Mouse (Mus musculus): ENCODE measurements at regions not wholly inside any gene's neighbourhood (a gene's known extent, or its start where the extent isn't known, plus 50 kb on each side); places are given as distances from the start of the nearest gene placed in this dataset.
"Not testable (repeated sequence)": the region's sequence is repeated elsewhere in the genome, so short reads cannot be mapped to it uniquely, and the experiment has no call there.

DNA sequence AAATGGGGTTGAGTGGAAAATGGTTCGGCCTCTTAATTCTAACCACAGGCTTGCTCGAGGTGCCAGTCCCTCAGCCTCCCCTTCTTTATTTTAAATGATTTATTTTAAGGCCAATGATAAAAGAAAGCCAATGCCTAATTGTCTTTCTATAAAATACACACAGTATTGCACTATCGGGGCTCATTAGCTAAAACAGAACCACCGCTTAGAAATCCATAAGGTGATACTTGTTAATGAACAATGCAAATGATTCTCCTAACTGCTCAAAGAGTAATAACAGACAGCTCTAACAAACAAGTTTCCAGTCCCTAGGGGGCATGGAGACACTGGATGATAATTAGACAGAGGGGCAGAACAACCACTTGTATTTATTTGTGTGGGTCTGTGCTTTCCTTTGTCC is 58.8 kb downstream of the Emx2 start:
- no peak for ATAC-seq (ENCODE audit: low FRiP score)
- DNase-seq (ENCODE audit: low spot score, missing footprints), result no peak
- Histone ChIP-seq H3K9me3 (ENCODE audit: control insufficient read depth, low read length) (no peaks in the 10 kb centered on the region), H3K9ac (ENCODE audit: low read length) (no peak overlapping the region), H3K36me3 (ENCODE audit: control insufficient read depth, insufficient read depth, low read length) (no peaks in the 10 kb centered on the region), H3K4me2 (no peak overlapping the region), H3K27me3 (ENCODE audit: control insufficient read depth, insufficient read depth, low read length) (no peaks in the 10 kb centered on the region), H3K4me1 (ENCODE audit: control insufficient read depth, insufficient read depth, low read length) (no peaks in the 10 kb centered on the region), H3K4me3 (ENCODE audit: low read depth, low read length) (no peak overlapping the region), H3K27ac (ENCODE audit: low read depth, low read length) (no peak overlapping the region)
- WGBS, result 82% methylated on average over 4 of the region's 4 CpGs

DNA sequence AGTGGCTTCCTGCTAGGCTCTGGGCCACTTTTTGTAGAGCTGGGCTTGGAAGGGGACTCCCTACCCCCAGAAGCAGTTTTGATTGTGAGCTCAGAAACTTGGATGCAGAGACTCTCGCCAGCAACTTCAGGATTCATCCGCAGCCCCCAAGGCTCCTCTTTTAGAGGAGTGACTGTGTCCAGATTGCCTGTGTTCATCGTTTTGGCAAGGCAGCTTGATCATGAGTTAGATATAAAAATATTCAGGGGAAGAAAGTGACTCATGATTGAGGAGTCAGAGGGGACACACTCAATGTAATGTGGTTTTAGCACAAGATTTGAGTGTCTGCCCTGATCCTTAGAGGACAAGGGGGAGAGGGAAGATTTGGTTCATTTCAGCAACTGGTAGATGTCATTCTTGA is 61.0 kb downstream of the Emx2 start:
- H3K27ac ChIP-seq (ENCODE audit: low read depth, low read length), result no peak overlapping the region
- no peaks in the 10 kb centered on the region for H3K4me1 ChIP-seq (ENCODE audit: control insufficient read depth, insufficient read depth, low read length)
- H3K27me3 ChIP-seq (ENCODE audit: control insufficient read depth, insufficient read depth, low read length), result no peaks in the 10 kb centered on the region
- no peaks in the 10 kb centered on the region for H3K9me3 ChIP-seq (ENCODE audit: control insufficient read depth, low read length)
- DNase-seq (ENCODE audit: low spot score, missing footprints) (no peak), ATAC-seq (ENCODE audit: low FRiP score) (no peak)
- H3K36me3 ChIP-seq (ENCODE audit: control insufficient read depth, insufficient read depth, low read length), result no peaks in the 10 kb centered on the region
- no peak overlapping the region for H3K4me3 ChIP-seq (ENCODE audit: low read depth, low read length)
- no peak overlapping the region for H3K9ac ChIP-seq (ENCODE audit: low read length)
- 85% methylated on average over 3 of the region's 3 CpGs for WGBS
- H3K4me2 ChIP-seq, result no peak overlapping the region

DNA sequence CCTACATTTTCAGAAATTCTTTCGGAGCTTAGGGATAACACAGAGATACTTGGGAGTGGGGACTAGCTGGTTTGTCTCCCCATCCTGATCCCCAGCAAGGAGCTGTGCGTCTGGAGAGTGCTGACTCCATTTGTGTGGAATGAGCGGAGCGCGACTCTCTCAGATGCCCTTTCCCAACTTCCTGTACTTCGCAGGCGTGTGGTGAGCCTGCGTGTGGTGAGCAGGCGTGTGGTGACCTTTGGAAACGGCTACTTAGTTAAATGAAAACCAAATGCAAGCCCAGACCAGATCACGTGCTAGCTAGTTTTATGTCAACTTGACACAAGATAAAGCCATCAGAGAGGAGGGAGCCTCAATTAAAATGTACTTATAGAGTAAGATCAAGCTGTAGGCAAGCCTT is 64.0 kb downstream of the Emx2 start:
- H3K4me2 ChIP-seq, result no peak overlapping the region
- DNase-seq (ENCODE audit: low spot score, missing footprints), result no peak
- no peaks in the 10 kb centered on the region for H3K4me1 ChIP-seq (ENCODE audit: control insufficient read depth, insufficient read depth, low read length)
- ATAC-seq (ENCODE audit: low FRiP score), result no peak
- no peak overlapping the region for H3K27ac ChIP-seq (ENCODE audit: low read depth, low read length)
- no peaks in the 10 kb centered on the region for H3K36me3 ChIP-seq (ENCODE audit: control insufficient read depth, insufficient read depth, low read length)
- H3K27me3 ChIP-seq (ENCODE audit: control insufficient read depth, insufficient read depth, low read length), result no peaks in the 10 kb centered on the region
- WGBS, result 83% methylated on average over 11 of the region's 11 CpGs
- no peak overlapping the region for H3K4me3 ChIP-seq (ENCODE audit: low read depth, low read length)
- H3K9ac ChIP-seq (ENCODE audit: low read length), result no peak overlapping the region
- H3K9me3 ChIP-seq (ENCODE audit: control insufficient read depth, low read length), result no peaks in the 10 kb centered on the region

DNA sequence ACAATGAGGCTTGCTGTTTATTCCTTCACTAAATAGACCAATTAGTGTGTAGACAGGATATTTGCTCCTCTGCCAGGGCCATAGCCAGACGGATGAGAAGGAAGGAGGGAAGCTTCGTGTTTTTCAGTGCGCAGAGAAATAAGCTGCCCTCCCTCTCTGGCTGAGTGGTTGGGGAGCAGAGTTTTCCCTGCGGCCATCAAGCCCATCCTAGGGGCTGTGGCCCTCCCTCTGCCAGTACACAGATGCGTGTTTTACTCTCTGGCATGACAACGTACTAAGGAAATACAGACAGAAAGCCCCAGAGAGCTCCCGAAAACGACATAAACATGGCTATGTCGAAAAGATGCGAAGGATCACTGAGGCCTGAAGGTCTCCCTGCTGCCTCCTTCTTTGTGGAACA is 65.2 kb downstream of the Emx2 start:
- Histone ChIP-seq H3K4me2 (no peak overlapping the region), H3K27ac (ENCODE audit: low read depth, low read length) (no peak overlapping the region), H3K36me3 (ENCODE audit: control insufficient read depth, insufficient read depth, low read length) (no peaks in the 10 kb centered on the region), H3K9ac (ENCODE audit: low read length) (no peak overlapping the region), H3K4me1 (ENCODE audit: control insufficient read depth, insufficient read depth, low read length) (no peaks in the 10 kb centered on the region), H3K9me3 (ENCODE audit: control insufficient read depth, low read length) (no peaks in the 10 kb centered on the region), H3K4me3 (ENCODE audit: low read depth, low read length) (no peak overlapping the region), H3K27me3 (ENCODE audit: control insufficient read depth, insufficient read depth, low read length) (no peaks in the 10 kb centered on the region)
- 80% methylated on average over 10 of the region's 10 CpGs for WGBS
- DNase-seq (ENCODE audit: low spot score, missing footprints), result no peak
- no peak for ATAC-seq (ENCODE audit: low FRiP score)

DNA sequence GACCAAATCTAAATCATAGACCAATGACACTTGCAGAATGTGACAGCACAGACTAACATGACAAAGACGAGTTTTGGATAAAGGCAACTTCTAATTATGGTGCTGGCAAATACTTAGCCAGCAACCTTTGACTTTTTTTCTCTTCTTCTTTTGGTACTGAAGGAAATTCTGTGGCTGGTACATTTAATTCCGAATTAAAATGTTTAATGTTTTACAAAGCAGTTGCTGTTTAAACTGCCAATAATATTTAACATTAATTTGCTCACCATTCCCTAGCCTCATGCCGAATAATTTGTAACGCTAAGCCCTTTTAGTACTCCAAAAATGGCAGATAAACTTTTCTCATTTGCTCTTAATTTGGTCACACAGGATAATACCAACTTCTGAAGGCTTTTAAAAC is 105.9 kb downstream of the Emx2 start:
- H3K27ac ChIP-seq (ENCODE audit: low read depth, low read length), result no peak overlapping the region
- no peak overlapping the region for H3K4me2 ChIP-seq
- H3K9ac ChIP-seq (ENCODE audit: low read length), result no peak overlapping the region
- DNase-seq (ENCODE audit: low spot score, missing footprints) (no peak), ATAC-seq (ENCODE audit: low FRiP score) (no peak)
- H3K36me3 ChIP-seq (ENCODE audit: control insufficient read depth, insufficient read depth, low read length), result no peaks in the 10 kb centered on the region
- H3K4me1 ChIP-seq (ENCODE audit: control insufficient read depth, insufficient read depth, low read length), result no peaks in the 10 kb centered on the region
- no peaks in the 10 kb centered on the region for H3K9me3 ChIP-seq (ENCODE audit: control insufficient read depth, low read length)
- H3K4me3 ChIP-seq (ENCODE audit: low read depth, low read length), result no peak overlapping the region
- 85% methylated on average over 4 of the region's 4 CpGs for WGBS
- H3K27me3 ChIP-seq (ENCODE audit: control insufficient read depth, insufficient read depth, low read length), result no peaks in the 10 kb centered on the region

DNA sequence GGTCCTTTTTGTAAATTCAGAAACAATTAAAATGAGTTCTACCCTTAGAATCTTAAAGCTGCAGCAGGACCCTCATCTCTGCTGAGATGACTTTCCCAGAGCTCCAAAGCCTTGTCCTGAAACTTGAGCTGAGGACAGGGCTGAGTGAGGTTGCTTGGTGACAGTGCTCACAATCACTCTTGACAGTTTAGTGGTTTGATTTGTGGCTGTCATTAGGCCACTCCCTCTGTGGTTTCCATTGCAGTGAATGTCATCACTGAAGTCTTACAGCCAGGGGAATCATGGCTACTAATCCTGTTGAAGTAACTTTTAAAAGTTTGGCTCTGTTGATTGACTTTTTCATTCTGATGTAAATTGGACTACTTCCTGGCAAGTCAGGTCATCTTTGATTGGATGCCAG is 110.7 kb downstream of the Emx2 start:
- H3K9me3 ChIP-seq (ENCODE audit: control insufficient read depth, low read length), result no peaks in the 10 kb centered on the region
- H3K9ac ChIP-seq (ENCODE audit: low read length), result no peak overlapping the region
- ATAC-seq (ENCODE audit: low FRiP score), result no peak
- DNase-seq (ENCODE audit: low spot score, missing footprints), result no peak
- H3K4me2 ChIP-seq, result no peak overlapping the region
- H3K36me3 ChIP-seq (ENCODE audit: control insufficient read depth, insufficient read depth, low read length), result no peaks in the 10 kb centered on the region
- no peaks in the 10 kb centered on the region for H3K4me1 ChIP-seq (ENCODE audit: control insufficient read depth, insufficient read depth, low read length)
- H3K27ac ChIP-seq (ENCODE audit: low read depth, low read length), result no peak overlapping the region
- no peaks in the 10 kb centered on the region for H3K27me3 ChIP-seq (ENCODE audit: control insufficient read depth, insufficient read depth, low read length)
- no peak overlapping the region for H3K4me3 ChIP-seq (ENCODE audit: low read depth, low read length)

DNA sequence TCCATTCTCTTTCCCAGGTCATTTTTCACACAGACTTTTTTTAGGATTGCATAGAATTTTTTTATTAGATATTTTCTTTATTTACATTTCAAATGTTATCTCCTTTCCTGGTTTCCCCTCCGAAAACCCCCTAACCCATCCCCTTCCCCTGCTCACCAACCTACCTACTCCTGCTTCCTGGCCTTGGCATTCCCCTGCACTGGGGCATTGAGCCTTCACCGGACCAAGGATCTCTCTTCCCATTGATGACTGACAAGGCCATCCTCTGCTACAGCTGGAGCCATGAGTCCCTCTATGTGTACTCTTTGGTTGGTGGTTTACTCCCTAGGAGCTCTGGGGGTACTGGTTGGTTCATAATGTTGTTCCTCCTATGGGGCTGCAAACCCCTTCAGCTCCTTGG is 111.4 kb downstream of the Emx2 start:
- H3K27ac ChIP-seq (ENCODE audit: low read depth, low read length); H3K4me1 ChIP-seq (ENCODE audit: control insufficient read depth, insufficient read depth, low read length); ATAC-seq (ENCODE audit: low FRiP score); H3K9ac ChIP-seq (ENCODE audit: low read length); H3K4me3 ChIP-seq (ENCODE audit: low read depth, low read length); H3K4me2 ChIP-seq; H3K27me3 ChIP-seq (ENCODE audit: control insufficient read depth, insufficient read depth, low read length); H3K9me3 ChIP-seq (ENCODE audit: control insufficient read depth, low read length); H3K36me3 ChIP-seq (ENCODE audit: control insufficient read depth, insufficient read depth, low read length); DNase-seq (ENCODE audit: low spot score, missing footprints): not testable (repeated sequence)
- 87% methylated on average over 2 of the region's 2 CpGs for WGBS

DNA sequence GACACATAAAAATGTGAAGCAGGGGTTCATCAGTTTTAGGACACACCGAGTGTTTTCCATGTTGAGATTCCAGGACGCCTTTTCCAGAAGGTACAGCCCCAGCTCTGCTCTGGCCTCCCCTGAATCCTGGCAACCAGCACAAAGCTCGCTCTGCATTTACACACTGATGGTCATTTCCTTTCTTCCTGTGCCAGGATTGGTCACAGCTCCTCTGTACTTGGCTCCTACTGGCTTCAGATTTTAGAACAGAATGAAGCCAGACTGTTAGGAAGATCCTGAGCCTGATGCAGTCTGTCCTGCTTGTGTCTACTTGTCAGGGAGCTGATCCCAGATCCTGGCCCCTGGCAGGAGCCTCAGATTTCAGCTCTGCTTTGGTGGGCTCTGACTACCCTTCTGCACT is 116.2 kb downstream of the Emx2 start:
- Histone ChIP-seq H3K9ac (ENCODE audit: low read length) (no peak overlapping the region), H3K36me3 (ENCODE audit: control insufficient read depth, insufficient read depth, low read length) (no peaks in the 10 kb centered on the region), H3K9me3 (ENCODE audit: control insufficient read depth, low read length) (no peaks in the 10 kb centered on the region), H3K27ac (ENCODE audit: low read depth, low read length) (no peak overlapping the region), H3K4me1 (ENCODE audit: control insufficient read depth, insufficient read depth, low read length) (no peaks in the 10 kb centered on the region), H3K4me2 (no peak overlapping the region), H3K27me3 (ENCODE audit: control insufficient read depth, insufficient read depth, low read length) (no peaks in the 10 kb centered on the region), H3K4me3 (ENCODE audit: low read depth, low read length) (no peak overlapping the region)
- DNase-seq (ENCODE audit: low spot score, missing footprints) (no peak), ATAC-seq (ENCODE audit: low FRiP score) (no peak)
- 74% methylated on average over 3 of the region's 3 CpGs for WGBS

DNA sequence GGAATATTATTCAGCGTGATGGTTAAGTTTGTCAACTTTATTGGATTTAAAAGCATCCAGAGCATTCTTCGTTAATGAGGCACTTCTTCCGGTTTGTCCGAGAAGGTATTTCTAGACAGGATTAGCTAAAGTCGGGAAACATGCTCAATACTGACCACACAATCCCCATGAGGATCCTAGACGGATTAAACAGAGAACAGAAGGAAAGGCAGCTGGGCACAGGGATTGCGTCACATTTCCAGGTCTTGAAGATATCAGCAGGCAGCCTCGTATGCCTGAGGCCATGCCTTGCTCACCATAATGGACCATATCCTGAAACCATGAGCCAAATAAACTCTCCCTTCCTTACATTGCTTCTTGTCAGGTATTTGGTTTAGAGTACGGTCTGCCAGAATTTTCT is 119.7 kb downstream of the Emx2 start:
- no peaks in the 10 kb centered on the region for H3K4me1 ChIP-seq (ENCODE audit: control insufficient read depth, insufficient read depth, low read length)
- 72% methylated on average over 9 of the region's 9 CpGs for WGBS

DNA sequence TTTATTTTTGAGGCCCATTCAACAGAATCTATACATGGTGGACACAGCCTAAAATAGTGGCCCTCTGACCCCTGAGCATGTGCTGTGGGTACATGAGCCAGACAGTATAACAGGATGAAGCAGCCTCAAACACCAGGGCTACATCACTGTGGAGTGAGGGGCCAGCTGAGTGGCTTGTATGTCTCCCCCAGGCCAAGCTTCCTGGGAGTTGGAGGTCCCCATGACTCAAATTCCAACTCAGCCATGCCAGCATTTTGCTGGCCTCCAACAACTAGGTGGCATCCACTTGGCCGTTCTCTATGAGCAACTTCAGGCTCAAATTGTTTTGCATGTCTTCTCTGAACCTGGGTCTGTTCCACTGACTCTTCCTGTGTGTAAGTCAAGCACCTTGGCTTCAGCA is 121.5 kb downstream of the Emx2 start:
- peaks cover 2% of the 10 kb centered on the region for H3K27me3 ChIP-seq (ENCODE audit: control insufficient read depth, insufficient read depth, low read length)
- H3K9ac ChIP-seq (ENCODE audit: low read length), result no peak overlapping the region
- DNase-seq (ENCODE audit: low spot score, missing footprints), result no peak
- no peak overlapping the region for H3K4me3 ChIP-seq (ENCODE audit: low read depth, low read length)
- ATAC-seq (ENCODE audit: low FRiP score), result no peak
- H3K27ac ChIP-seq (ENCODE audit: low read depth, low read length), result no peak overlapping the region
- no peaks in the 10 kb centered on the region for H3K4me1 ChIP-seq (ENCODE audit: control insufficient read depth, insufficient read depth, low read length)
- 96% methylated on average over 1 of the region's 1 CpGs for WGBS
- no peaks in the 10 kb centered on the region for H3K9me3 ChIP-seq (ENCODE audit: control insufficient read depth, low read length)
- H3K4me2 ChIP-seq, result no peak overlapping the region
- H3K36me3 ChIP-seq (ENCODE audit: control insufficient read depth, insufficient read depth, low read length), result no peaks in the 10 kb centered on the region

More for the DNA sequence above, 119.7 kb downstream of the Emx2 start:
- DNase-seq (ENCODE audit: low spot score, missing footprints) (no peak), ATAC-seq (ENCODE audit: low FRiP score) (no peak)
- no peaks in the 10 kb centered on the region for H3K27me3 ChIP-seq (ENCODE audit: control insufficient read depth, insufficient read depth, low read length)
- H3K9ac ChIP-seq (ENCODE audit: low read length), result no peak overlapping the region
- H3K9me3 ChIP-seq (ENCODE audit: control insufficient read depth, low read length), result no peaks in the 10 kb centered on the region
- H3K27ac ChIP-seq (ENCODE audit: low read depth, low read length), result no peak overlapping the region
- no peaks in the 10 kb centered on the region for H3K36me3 ChIP-seq (ENCODE audit: control insufficient read depth, insufficient read depth, low read length)
- no peak overlapping the region for H3K4me3 ChIP-seq (ENCODE audit: low read depth, low read length)
- no peak overlapping the region for H3K4me2 ChIP-seq
